Mouse (Mus musculus): ENCODE results near the gene Trmt10b.

Trmt10b gene

DNA sequence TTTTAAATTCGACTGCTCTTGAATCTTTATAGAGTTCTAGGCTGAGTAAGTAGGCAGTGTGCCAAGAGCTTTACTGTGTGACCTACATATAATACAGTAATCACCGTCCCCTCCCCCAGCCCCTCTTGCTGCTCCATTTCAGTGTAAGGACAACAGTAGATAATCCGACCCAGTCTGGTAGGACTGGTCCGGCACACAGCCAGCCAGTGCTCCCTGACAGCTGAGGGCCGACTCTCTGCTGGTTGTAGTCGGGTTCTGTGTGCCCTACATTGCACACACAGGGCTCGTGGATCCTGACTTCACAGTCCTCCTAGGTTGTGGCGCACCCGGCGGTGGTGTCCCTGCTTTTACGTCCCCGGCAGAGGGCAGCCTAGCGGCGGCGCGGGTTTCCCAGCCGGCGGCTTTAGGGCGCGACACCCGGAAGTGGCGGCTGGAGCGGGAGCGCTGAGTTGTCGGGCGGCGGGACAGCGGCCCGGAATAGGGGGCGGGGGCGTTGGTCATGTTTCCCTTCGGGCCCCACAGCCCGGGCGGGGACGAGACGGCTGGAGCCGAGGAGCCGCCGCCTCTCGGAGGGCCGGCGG, 44.8 kb downstream of the Trmt10b start, which contains the start of gene Dcaf10:
TSS of gene Dcaf10 (plus strand) at position 433 of the 581 bp plus-strand sequence.
- DNase-seq (ENCODE audit: low read depth, low spot score), result peak; percentile 84

DNA sequence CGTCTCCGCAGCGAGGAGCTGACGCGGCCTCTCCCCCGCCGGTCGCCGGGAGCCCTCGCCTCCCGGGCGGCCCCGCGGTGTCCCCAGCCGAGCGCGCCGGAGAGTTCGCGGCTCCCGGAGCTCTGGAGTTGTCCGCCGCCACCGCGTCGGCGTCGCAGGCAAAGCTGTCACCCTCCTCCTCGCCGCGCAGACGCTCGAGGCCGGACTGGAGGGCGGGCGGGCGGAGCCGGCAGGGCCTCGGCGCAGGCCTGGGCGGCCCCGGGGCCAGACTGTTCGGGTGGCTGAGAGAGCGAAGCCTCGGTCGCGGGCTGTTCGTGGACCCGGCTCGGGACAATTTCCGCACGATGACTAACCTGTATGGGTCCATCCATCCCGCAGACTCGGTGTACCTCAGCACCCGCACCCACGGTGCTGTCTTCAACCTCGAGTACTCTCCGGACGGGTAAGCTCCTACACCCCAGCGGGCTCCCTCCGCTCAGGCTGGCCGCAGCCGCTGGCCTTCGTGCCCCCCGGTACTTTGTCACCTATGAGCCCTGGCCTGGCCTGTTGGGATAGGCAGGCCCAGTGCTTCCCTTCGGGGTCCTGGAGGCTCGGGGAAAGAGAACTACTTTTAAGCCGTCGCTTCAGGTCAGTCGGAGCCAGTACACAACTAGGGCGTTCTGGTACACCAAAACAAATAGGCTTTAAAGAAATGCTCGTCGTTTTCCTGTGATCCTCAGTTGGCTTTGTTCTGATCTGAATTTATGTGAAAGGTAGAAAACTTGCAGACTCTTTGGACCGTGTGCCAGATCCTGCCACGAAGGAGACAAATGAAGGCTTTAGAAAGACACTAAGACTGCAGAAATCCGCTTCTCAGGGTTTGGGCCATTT, 45.6 kb downstream of the Trmt10b start, which contains the start of gene Exosc3:
TSS of gene Exosc3 (minus strand) at position 447 of the 870 bp plus-strand sequence.
- no peak for DNase-seq (ENCODE audit: low read depth, low spot score)

DNA sequence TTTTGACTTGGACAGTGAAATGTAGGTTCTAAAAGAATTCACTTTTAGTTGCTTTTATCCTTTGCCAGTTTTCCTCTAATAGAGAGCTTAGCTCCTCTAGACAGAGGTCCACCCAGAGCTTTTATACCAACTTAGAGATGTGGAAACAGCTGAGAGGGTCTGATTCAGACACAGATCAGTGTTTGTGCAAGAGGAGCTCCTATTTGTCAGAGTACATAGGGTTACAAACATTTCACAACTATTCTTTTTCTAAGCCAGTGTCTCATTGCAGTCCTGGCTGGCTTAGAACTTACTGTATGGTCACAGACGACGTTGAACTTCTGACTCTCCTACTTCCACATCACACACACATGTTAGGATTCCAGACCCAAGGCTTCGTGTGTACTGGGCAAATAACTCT, 59.7 kb downstream of the Trmt10b start:
- DNase-seq (ENCODE audit: low read depth, low spot score), result no peak

Measured in skeletal muscle tissue, adult 2 months (tissue).